Mouse (Mus musculus) right cerebral cortex, postnatal 10 days (tissue): ENCODE measurements around the gene Ablim1.

Source experiments
- DNase-seq, 2 experiments: peaks; one replicate each; pipeline ENCODE4 v3.0.0; 2021; ENCODE audit warnings: low spot score in 2 of 2

Ablim1 gene

DNA sequence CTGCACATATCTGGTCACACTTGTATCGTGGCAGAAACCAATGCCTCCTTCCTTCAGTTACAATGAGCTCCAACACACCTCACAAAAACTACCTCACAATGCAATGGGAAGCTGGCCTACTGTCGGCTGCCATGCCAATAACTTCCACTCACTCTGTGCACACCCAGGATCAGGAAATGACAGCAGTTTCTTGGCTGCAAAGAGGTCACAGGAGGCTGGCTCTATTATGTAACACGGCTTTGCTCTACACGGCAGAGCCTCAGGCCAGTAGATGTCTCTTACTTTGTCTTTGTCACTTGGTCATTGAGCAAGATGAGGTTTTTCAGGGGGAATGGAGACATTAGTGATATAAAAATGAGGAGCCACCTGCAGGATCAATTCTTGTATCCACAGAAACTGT is 126.2 kb downstream of the Ablim1 start:
- DNase-seq: no peak

DNA sequence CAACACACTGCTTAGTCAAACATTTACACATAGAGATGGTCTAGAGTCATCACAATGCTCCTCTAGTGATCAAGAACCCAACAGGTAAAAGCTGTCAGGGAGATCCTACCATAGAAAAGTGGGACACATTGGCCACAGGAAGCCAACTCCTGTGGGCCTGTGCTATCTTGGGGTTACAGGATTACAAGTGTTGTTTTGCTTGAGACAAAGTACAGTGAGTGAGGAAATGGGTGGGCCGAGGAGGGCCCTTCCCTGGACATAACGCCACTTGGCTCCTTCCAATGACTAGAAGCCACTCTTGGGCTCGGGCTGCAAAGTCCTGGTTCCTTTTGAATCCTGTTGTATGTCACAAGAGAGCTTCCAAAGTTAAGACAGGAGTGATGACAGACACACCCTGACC is 129.7 kb downstream of the Ablim1 start:
- DNase-seq: no peak

DNA sequence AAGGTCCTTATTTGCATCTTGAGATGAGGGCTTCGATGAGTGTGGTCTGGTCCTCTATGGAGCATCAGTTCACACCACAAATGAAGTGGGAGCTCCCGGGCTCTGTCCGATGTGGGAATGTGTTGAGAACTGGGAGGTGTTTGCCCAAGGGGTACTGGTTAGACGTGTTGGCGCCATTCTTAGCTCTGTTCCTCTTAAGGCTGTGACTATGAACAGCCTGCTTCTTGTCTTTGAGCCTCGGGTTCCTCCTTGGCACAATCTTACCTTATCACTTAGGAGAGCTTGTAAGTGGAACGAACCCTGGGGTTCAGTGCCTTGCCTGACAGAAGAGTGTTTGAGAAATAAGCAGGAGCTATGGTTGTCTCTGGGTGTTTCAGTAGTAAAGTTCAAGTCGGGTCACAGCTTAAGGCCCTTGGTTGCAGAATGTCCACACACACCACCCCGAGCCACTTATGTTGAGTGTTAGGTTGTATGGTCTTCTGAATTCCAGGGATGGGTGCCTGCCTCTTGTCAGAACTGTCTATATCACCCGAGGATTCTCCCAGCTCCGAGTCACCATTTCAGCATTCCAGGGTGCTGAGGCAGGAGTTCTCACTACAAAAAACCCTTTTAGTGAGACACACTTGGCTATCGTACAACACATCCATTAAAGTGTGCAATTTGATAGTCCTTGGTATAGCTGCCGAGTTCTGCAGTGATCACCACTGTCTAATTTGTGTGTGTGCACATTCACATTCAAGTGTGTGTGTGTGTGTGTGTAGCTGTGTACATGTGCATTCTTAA is 131.6 kb downstream of the Ablim1 start:
- DNase-seq: no peak

DNA sequence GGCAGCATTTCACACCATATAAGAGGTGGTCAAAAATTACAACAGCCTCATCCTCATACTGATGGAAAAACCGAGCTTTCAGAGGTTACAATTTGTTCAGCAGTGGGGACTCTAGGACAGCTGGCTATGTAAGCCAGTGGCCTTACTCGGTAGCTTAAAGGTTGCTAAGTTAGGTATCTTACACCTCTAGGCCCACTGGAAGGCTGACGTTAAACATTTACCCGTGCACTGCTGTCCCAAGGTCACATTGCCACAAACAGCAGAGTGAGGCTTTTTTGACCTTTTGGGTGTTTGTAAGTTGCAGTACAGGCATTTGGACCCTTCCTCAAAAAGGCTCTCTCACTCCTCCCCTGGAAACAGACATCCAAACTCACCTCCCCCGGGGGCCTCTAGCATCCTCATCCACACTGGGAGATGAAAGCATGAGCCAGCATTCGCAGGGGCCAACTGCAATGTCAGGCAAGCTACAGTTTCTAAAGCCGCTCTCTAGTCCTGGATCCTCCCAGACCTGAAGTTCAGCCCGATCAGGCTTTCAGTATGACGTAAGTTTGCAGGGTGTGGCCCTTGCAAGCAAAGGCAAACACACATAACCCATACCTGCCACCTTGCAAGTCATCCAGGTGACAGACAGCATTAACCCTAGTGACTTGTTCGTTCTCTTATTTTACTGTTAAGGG is 132.7 kb downstream of the Ablim1 start:
- no peak for DNase-seq

DNA sequence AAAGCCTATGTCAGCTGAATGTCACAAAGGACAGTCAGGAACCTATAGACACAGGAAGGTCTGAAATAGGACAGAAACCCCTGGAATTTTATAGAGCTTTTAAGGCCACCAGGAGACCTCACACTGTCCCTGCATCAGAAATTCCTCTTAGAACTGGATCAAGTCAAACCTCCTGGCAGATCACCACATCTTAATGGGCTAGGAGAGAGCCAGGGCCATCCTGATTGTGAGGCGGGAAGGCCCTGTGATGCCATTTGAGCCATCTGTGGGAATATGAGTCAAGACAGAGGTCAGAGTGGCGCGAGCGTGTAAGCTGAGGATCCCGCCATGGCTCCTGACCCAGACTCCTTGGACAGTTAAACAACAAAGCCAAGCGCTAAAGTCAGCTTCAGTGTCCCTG is 133.4 kb downstream of the Ablim1 start:
- no peak for DNase-seq

DNA sequence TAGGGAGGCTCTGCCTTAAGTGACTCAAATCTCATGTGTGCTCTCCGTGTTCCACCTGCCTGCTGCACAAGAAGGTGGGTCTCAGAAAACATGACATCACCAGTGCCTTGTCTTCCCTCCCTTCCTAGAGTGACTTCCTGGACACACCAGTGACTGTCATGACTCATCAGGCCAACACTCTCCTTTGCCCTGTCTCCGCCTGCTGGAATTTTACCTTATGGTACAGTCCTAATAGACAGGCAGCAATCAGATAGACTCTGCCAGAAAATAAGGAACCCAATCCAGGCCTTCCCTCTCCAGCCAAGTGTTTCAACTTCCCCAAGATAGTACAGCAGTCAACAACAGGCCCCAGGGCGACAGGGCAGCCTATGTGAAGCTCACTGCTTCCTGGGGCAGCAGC is 133.8 kb downstream of the Ablim1 start:
- no peak for DNase-seq

DNA sequence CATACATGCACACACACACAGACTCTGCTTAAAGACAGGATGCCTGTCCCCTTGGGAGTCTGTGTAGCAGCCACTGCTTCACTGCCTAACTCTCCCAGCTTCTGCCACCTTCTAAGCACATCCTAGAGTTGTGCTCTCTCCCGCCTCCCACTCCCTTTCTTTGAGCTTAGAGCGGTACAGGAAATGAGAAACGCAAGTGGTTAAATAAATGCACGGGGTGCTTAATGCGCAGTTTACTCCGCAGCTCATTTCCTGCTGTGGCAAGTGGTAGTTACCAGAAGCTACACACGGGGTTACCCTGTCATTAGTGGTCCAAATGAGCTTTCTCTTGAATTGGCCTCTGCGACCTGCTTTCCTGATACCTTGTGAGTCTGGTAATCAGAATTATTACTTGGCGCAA is 134.4 kb downstream of the Ablim1 start:
- DNase-seq: no peak

DNA sequence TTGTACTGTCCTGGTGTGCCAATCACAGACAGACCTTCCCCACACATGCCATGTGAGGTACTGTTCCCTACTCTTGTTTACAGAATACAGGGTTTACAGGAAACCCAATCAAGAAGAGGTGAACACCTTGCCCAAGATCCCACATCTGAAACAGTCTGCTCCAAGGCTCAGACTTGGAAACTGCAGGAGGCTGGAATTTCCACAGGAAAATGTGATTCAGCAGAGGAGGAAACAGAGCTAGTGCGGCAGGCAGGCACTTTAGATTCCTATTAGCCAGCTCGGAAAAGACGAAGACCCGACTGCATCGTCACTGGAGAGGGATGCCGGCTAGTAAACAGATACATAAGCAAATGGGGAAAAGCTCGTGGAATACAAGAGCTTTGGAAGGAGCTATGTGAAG is 135.4 kb downstream of the Ablim1 start:
- no peak for DNase-seq

DNA sequence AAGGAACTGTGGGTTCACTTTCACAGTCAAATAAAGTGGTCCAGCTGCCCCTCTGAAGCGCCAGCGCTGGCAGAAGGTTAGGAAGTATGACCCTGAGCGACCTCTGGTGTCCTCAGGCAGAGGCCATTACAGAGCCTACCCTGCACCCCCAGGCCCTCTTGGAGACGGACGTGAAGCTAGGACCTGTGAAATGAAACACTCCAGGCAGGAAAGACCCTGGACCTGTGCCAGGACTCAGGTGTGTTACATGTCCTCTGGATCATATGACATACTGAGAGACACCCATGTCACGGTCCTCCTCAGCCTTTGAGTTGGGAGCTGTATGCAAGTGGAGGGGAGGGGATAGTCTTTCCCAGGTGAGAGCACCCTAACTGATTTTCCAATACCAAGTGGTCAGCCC is 137.4 kb downstream of the Ablim1 start:
- DNase-seq: peak in 1 of 2 experiments; percentile 50

DNA sequence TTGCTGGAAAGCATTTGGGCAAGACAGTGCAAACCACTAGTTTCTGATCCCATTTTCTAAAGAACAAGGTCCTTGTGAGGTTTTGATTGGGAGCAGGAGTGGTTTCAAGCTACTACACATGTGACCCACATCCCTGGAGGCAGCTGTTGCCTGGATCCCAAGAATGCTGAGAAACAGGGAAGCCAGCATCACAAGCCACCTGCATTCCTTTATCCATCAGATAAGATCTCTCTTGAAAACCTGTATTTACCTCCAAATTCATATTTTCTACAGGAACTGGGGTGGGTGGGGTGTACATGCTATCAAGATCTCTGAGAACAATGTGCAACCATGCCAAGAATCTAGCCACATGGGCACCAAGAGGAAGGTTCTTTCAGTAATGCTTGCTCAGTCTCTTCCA is 139.6 kb downstream of the Ablim1 start:
- no peak for DNase-seq

DNA sequence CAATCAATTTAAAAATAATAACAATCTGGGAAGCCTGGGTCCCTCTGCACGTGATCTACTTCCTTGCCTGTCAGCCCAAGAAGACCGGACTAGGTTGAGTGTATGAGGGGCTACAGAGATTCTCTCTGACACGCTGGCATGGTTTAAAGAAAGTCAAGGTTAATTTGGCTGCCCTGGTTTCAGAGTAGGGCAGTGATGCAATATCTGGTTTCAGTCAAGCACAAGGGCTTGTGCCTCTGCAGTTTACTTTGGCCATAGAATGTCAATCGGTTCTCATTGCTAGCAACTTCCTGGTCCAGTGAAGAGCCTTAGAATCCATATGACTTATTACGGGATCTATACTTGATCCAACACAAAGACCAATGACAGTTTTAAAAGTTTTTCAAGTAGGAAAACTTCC is 140.2 kb downstream of the Ablim1 start:
- no peak for DNase-seq

DNA sequence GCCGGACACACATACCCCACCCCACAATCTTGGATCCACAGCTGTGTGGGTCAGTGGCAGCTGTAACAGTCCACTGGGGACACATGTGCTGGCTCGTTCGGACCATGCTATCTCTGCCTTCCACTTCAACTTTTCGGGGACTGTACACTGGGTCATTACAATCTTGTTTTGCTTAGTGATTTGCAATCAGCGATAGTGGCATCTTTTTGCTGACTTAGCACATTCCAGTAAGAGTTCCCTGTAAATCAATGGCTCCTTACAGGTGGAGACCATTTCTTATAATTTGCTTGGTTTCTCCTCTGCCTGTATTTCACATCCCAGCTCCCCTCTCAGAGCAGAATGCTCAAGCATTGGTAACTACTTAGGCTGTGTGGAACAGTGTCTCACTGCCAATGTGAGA is 140.7 kb downstream of the Ablim1 start:
- DNase-seq: no peak

DNA sequence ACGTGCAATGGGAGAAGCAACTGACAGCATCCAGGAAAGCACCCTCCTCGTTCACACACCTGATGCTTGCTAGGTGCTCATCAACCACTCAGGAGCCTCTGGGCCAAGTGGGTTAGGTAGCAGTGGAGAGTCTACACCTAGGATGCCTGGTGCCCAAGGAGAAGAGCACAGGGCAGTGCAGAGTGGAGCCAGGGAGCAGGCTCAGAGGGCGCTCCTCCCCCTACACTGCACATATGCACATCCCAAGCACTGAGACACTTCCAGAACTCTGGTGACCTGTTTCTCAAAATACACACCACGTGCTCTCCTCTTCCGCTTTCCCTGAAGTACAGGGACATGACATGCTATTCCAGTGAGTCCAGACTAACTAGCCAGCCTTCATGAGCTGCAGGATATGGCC is 142.4 kb downstream of the Ablim1 start:
- no peak for DNase-seq

DNA sequence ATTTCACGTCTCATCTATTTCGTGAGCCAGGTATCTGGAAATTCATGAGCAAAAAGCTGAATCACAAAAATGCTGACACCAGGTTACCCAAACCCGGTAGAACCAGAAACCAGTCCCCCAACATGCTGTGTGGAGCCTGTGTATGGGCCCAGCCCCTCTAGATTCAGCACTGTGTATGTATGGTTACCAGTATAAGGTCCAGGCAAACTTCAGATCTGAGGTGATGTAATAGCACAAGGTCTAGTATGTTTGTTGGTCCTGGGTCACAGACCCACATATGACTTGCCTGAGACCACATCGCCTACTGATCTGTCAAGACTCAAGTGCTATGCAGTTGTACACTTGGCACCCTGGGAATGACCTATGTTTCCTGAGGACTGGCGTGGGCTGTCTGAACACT is 143.8 kb downstream of the Ablim1 start:
- DNase-seq: no peak

DNA sequence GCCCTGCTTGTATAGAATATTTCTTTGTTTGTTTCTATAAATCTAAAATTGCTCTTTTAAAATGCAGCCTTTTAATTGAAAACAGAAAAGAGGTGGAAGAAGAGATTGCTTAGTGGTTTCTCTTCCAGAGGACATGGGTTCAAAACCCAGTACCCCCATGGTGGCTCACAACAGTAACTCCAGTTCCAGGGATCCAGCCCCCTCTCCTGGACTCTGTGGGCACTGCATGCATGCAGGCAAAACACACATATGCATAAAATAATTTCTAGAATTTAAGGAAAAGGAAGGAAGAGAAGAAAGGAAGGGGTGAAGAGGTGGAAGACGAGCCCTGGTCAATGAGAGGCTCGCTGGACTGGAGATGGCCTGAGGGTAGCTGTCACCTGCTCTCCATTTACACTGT is 145.2 kb downstream of the Ablim1 start:
- DNase-seq: no peak

DNA sequence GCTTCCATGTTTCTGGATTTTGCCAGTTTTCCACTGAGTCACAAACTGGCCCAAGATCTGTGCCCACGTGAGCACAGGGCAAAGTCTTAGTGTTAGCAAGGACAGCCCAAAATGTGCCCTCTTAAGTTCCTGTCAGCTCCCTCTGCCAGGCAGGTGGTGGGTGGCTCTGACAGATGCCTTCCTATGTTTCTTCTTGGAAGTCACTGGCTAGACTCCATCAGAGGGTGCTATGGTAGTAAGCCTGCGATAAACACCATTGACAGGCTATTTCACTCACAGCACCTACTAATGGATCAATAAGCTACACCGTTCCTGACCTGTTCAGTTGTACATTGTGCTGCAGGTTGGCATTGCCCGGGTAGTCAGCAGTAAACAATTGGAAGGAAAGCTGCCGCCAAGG is 147.0 kb downstream of the Ablim1 start:
- DNase-seq: no peak

DNA sequence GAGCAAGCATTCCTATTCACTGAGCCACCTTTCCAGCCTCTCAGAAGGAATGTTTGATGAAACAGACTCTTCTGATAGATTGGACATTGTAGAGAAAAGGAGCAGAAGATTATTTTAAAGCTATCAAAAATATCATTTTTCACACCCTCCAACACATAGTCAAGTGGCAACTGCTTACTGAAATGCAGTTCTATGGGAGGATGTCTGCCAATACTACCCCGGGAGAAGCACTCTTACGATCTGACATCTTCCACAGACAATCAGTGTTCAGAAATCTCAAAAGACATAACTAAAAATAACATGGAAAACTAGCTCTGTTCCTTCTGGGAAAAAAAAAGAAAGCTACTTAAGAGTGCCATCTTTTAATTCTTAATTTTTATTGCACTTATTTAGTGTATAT is 149.8 kb downstream of the Ablim1 start:
- DNase-seq: no peak

DNA sequence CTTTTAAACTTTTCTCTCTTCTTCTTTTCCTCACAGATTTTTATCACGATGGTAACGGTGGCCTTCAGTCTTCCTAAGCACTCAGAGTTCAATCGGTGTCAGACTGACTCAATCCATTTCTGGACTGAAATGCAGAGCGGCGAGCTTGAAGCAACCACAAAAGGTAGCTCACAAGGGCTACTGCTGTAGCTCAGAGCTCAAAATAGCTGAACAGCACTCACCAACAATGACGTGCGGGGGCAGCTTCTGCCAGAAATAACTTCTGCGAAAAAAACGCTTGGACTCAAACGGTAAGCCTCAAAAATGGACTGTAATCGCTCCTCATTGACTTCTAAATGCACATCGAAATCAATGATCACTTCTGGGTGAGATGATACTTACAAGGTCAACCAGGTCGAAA is 151.4 kb downstream of the Ablim1 start:
- peak; percentile 57 to 74 for DNase-seq

DNA sequence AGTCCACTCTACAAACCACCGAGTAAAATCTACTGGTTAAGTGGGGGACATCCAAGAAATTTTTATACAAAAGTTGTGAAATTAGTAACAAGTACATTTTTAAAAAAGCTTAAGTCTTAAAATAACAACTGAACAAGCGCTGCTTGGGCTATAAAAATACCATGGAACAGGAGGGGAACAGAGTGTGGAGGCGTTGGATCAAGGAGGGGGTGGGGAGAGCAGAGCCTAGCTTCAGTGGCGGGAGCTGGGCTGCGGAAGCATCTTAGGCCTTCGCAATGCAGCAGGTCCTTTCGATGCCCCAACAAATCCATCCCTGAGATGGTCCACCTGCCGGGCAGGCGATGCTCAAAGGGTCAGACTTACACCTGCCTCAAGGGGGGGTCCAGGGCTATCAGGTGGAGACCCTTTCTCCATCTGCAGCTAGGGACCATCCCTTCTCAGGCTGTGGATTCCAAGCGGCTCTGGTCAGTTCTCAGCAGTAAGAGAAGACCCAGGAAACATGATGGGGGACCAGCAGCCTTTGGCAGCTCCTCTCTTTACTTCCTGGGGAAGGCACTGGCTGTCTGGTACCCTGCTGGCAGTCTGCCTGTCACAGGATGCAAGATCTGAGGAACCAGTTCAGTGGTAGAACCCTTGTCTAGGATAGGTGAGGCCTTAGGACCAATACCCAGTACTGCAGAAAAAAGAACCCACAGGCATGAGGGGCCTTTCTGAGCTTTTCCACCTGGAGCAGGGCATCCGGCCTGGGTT is 152.6 kb downstream of the Ablim1 start:
- DNase-seq: peak in 1 of 2 experiments; percentile 68

DNA sequence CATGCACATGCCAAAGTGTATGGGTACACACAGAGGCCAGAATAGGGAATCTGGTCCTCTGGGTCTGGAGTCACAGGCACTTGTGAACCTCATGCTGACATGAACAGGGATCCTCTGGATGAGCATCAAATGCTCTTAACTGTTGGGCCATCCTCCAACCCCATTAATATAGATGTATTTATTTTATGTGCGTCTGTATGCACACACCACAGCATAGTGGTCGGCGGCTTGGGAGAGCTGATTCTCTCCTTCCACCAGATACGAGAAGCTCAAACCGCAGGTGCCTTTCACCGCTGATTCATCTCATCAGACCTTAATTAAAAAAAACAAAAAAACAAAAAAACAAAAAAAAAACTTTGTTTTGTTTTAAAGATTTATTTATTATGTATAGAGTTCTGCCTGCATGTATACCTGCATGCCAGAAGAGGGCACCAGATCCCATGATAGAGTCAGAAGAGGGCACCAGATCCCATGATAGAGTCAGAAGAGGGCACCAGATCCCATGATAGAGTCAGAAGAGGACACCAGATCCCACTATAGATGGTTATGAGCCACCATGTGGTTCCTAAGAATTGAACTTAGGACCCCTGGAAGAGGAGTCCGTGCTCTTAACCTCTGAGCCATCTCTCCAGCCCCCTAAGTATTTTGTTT is 153.6 kb downstream of the Ablim1 start:
- peak; percentile 71 to 72 for DNase-seq

DNA sequence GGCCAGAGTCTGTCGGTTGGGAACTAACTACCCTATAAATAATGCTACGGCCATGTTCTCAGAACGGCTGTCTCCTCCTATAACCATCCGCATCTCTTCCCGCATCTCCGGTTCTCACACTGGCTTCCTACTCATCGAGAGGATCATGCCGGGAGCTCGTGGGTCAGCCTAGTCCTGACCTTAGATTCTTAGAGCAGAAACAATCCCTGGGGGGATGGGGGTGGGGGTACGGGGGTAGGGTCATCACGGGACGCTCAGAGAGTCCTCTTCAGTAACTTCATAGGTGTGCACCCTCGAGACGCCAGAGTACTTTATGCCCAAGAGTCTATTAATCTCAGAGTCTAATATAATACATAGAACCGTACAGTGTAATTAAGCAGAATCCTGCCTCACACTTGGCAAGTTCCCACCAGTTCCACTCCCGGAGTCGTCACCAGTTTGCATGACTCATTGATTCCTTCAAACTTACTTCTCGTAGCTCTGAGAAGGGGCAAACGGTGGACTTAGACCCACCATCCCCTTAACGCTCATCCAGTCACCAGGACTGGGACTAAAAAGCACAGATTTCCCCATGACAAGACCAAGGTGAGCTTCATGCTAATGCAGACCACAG is 156.9 kb downstream of the Ablim1 start:
- no peak for DNase-seq
